Mouse (Mus musculus) layer of hippocampus, adult 11-12 months (tissue): Measurements from ENCODE around the gene Zmynd11.
"Not testable (repeated sequence)": the region's sequence is repeated elsewhere in the genome, so short reads cannot be mapped to it uniquely, and the experiment has no call there.

Source experiments
- DNase-seq: peaks from one replicate; pipeline ENCODE4 v3.0.0; 2022; ENCODE audit warnings: low spot score

Zmynd11 gene

DNA sequence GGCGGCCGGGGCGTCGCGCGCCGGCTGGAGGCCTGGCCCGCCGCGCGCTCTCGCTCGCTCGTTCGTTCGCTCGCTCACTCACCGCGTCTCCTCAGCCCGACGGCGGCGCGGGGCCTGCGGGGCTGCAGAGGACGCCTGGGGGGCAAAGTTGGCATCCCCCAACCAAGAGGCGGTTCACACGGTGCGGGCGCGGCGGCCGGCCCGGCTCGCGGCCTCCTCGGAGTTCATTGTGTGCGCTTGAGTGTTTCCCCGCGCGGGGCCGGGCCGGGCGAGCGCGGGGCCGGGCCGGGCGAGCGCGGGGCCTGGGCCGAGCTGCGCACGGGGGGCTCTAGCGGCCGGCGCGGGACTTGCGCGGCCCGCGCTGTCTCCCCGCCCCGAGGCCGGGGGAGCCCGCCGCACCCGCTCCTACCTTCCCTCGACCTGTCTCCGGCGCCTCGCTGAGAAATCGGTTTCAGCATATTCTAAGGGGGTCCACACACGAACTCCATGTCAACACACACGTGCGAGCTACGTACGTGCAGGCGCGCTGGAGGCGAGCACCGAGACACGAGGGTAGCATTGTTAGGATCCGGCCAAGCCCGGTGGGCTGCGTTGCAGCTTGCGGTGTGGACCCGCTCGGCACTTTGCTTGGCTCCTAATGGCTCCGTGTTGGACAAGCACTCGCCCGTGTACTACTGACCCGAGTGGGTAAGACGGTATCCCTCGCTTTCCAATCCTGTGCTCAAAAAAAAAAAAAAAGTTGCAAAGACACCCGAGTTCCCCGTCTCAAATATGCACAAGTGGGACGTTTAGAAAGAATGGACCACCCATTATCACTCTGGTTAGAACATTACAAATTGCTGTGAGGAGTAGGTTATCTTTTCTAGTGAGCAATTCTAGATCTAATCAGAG is at the start of gene Zmynd11:
Zmynd11 (minus strand) TSS at position 685 of the 891 bp plus-strand sequence.
- peak; percentile 47 for DNase-seq

DNA sequence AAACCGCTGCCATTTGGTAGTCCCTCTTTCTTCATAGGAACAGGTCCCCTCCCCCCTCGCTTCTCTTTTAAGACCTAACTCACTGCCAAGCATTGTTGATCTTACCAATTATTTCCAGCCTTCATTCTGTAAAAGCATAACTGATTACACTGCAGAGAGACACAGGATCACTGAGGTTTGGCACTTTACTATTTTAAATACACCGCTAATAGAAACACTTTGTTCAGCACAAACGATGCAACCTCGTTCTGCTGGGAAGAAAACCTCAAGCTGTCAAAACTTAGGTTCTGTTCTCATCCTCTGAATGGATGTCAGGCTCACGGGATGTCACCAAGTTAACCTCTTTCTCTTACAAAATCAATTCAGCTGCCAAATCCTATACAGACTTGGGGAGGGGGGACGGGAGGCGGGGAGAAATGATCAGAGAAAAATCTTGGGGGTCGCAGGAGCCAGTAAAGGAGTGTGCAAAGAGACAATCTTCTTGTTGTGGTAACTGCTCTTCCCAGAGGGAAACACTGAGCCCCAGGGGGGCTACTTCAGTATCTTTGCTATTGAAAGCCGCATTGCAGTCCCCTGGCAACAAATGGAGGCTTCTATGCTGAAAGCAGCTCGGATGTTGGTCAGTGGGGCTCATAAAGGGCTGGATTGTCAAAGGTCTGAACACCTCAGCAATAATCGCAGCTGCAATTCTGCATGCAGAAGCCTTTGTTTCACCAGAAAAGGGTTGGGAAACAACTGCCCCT is 30.9 kb upstream of the Zmynd11 start:
- no peak for DNase-seq

DNA sequence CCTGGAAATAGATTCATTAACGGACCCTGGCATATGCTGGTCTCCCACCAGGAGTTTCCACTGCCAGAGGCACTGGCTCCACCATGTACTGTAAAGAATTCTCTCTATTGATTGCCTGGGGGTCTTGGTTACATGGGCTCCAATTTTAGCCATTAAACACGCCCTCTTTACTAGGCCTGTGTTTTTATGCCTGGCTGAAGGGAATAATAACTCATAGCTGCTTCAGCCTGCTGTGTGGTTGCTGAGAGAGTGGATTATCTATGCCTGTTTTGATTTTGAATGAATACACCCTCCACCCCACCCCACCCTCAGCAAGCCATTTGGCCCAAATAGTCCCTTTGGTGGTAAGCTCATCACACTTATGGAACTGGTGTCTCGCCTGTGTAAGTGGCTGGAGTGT is 20.9 kb upstream of the Zmynd11 start:
- no peak for DNase-seq

DNA sequence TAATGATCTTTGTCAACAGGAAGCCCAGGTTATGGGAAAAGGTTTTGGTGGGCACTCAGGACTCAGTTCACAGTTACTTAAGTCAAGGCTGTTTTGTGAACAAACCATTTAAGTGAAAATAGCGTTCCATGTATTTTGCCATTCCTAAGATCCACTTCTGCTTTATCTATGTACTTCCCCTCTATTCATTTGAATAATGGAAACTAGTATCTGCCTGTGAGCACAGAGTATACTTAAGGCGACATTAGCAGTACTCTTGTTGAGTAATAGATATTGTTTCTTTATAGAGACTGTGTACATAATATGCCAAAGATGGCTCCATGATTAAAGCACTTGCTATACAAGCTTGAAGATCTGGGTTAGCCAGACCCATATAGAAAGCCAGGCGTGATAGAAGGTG is 18.6 kb upstream of the Zmynd11 start:
- DNase-seq, result no peak

DNA sequence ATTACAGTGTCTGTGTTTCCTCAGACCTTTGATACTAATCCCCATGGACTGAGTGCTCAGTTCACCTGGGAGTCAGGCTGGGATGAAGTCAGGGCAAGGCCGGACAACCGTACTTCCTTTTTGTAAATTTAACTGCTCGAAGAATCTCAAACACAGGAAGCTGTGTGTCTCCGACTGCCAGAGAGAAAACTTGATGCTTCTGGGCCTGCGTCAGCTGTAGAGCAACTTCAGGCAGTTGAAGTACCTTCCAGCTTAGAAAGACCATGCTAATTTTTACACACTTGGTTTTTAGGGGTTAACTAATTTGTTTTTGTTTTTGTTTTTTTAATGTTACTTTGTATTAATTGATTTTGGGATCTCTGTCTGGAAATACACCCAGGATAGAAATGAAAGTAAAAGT is 10.8 kb upstream of the Zmynd11 start:
- DNase-seq, result no peak

DNA sequence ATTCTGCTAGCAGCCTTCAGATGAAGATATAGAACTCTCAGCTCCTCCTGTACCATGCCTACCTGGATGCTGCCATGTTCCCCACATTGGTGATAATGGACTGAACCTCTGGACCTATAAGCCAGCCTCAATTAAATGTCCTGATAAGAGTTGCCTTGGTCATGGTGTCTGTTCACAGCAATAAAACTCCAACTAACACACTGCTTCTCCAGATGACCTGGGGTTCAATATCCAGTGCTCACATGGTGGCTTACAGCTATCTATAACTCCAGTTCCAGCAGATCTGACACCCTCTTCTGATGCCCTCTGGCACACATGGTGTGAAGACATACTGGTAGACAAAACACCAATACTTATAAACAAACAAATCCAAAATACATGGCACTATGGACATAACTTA is 8.9 kb upstream of the Zmynd11 start:
- no peak for DNase-seq

DNA sequence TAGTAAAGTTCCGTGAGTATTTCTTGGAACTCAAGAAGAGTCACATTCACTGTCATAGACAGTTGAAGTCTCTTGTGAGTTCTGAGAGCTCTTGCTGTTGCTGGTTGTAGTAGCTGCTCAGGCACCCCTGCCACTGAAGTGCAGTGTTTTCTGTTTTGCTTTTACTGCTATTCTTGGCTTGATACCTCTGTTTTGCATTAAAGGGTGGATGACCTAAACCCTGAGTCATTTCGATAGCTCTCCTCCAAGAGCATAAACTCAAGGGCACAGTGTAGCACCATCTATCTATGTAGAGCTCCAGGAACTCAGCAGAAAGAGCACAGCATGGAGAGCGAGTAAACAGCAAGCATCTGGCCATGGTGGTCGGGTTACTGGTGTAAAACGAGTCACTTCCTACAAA is 2.1 kb upstream of the Zmynd11 start:
- no peak for DNase-seq

DNA sequence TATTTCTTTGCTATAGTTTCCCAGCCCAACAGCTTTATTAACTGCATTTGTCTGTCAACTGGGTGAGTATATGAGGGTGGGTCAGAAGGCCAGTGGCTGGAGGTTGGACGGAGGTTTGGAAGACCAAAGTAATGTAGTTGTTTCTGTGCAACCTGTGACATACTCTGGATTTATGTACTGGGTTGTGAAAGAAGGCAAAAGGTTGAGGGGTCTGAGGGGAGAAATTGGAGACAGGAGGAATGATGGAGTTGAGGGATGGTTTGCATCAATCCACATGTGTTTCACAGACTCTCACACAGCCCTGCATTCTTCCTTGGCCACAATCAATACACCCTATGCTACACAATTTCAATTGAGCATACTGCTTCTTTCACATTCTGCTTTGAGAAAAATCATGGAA is 1.4 kb upstream of the Zmynd11 start:
- no peak for DNase-seq

DNA sequence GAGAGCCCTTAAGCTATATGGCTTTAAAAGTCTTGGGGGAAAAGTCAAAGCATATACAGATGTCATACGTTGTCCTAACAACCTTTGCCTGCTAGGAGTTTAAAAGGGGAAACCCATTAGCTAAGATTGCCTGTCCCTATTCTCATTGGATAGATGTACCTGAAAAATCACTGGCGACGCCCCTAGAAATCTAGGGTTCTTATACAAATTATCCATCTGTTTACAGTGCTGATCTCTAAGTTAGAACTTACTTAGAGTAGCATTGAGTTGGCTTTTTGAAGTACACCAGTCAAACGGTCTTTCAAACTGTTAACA is 364 bp upstream of the Zmynd11 start:
- DNase-seq, result no peak

DNA sequence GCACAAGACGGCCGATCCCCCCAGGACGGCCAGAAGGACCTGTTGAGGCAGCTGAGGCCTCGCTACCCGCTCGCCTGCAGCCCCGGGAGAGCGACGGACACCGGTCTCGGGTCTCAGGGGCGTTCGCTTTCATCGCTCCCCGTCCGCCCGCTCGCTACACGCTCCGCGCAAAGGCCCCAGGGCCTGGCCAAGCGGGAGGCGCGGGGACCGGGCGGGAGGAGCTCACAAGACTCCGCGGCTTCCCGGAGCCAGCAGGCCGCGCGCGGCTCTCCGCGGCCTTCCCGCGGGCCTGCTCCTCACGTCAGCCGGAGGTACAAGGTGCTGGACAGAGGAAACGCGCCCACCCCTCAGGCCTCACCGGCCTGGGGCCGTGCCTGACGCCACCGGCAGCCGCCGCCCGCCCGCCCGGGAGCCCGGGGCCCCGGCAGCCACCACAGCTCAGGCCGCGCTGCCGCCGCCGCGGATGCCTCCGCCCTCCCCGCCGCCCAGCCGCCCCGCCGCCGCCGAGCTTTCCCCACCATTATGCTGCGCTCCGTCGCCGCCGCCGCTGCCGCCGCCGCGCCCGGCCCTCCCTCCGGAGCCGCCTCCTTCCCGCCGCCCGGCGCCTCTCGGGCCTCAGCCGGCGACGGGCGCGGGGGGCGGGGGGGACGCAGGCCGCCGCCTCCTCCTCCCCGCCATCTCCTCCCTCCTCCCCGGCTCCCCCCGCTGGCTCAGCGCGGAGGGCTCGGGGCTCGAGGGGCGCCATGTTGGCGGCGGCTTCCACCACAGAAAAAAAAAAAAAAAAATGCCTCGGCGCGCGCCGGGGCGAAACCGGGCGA is 1.1 kb downstream of the Zmynd11 start:
- DNase-seq, result peak; percentile 48

DNA sequence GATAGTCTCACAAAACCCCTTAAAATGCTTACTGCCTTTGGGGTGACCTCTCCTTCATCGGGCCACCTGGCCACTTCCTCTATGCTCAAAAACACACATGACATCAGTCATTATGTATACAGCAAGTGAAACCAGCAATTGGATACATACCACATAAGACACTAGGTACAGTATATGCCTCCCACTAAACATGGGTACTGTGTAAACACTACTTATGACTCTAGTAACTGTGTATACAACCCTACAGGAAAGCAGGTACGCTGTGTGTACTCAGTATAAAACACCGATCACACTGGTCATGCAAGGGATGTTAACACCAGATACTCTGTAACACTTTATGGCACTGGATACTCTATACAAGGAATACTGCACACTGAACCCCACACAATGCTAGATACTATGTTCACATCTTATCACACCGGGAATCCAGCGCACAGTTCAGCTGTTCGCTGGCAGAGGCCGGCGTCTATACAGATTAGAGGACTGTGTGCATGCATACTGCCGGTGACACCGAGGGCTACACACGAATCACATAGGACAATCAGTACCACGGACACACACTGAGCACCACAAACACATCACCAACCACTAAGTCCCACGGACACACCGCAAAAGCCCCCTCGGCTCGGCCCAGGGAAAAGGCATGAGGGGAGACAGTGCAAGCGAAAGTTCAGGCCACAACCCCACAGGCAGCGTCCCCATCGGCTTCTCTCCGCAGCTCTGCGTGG is 1.9 kb downstream of the Zmynd11 start:
- DNase-seq, result no peak

DNA sequence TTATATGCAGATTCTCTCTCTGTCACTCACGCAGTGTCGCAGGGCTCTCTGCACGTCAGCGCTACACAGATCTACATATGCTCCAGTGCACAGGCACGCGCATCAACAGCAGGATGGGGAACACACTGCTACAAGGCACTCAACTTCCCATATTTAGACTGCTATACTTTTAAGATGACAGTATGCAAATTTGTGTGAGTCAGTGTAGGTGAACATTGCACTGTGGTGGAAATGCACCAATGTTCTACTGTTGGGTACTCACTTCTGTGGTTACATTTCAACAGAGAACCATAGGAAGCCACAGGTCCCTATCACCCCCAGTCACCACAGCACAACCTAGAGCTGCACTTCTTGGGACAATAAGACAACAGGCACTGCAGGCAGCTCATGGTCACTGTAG is 5.1 kb downstream of the Zmynd11 start:
- DNase-seq, result no peak

DNA sequence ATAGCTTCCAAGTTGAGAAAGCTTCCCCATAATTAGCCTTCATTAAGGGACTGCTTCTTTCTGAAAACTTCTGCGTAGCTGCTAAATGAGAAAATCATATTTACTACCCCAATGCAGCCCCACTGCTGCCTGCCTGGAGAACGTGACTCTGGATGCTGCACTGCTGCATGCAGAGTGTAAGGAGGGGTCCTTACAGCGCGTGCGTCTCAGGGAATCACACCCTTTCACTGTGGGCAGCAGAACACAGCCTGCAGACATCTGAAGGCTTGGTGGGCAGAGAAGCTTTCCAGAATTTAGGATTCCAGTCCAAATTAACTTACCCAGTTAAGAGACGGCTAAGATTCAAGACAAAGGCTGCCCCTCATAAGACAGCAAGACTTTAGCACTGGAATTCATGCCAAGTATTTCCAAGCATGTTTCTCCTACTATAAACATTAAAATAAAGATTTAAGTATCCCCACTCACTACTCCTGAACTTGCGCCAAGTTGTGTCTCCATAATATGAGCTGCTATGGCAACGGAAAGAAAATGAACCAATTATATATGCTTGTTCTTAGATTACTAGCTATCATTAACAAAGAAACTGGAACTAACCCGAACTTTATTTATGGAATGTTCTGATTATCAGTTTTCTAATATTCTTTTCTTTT is 7.2 kb downstream of the Zmynd11 start:
- DNase-seq, result no peak

DNA sequence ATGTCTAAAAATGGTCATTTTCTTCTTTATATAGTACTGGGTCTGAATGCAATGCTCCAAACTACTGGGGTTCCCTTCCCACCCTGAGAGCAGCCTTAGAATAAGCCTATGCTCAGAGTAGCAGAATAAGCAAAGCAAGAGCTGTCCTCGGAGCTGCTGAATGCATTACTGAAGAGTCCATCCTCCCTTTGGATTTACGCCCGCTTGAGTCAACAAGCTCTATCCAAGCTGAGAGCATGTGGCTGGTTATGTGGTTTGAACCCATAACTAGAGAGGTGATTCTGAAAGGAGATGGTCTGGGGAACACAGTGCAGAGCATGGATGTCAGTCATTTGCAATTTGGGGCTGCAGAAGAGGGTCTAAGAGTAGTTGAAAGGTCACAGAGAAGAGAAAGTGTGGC is 11.4 kb downstream of the Zmynd11 start:
- no peak for DNase-seq

DNA sequence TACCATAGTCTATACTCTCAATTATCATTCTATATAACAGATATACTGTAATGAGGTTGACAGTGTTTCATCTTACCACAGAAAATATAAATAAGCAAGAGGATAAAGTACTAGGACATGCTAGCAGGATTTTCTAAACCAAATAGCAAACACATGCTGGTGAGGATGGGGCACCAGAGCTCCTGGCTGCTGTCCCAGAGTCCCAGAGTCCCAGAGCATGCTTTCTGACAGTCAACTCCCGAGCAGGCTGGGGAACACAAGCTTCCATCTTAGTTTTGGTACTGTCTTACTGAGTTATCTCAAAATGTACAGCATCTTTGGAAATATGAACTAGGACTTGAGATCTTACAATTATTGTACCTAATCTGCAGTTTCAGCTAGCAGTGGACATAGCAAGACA is 14.8 kb downstream of the Zmynd11 start:
- peak; percentile 39 for DNase-seq

DNA sequence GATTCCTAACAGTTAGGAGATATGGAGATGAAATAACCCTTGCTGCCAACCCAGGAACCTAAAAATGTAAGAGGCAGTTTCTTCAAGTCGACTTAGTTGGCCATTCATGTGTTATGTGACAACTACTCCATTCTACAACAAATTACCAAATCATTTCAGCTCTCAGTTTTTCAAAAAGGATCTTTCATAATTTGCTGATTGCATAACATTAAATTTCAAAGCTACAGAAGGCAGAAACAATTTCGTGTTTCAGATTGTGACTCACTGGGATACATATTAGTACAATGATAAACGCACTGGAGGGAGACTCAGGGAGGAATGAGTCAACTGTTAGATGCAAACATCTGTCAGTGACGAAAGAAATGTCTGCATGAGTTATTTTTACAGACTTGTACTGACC is 15.3 kb downstream of the Zmynd11 start:
- no peak for DNase-seq

DNA sequence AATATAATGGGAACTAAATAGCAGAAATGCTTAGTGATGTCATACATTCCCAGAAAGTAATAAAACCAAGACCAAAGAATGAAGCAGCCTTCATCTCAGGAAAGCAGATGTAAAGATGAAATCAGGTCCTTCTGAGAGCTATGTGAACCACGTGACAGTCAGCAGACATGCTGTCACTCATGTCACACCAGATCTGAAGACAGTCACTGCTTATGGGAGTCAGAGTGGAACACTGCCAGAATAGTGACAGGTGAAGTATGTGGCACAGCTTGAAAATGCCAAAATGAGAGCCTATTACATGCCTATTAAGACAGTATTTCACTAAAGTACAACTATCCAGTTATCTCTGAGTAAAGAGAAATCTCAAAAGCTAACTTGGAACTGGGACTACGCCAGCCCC is 26.9 kb downstream of the Zmynd11 start:
- DNase-seq, result no peak

DNA sequence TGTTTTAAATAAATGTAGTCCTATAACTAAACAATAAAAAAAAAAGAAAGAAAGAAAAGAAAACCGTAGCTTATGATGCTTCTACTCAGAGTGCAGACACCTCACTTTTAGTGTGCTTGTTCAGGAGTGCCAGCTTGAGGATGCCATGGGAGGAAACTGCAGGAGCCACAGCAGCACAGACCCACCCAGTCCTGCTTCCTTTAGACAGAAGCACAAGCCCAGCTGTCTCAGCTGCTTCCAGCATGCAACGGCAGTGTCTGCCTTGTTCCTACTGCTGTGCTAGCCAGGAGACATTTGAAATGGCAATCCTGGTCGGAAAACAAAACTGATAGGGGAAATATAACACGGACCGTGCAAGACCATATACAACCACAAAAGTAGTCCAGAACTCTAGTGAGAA is 28.1 kb downstream of the Zmynd11 start:
- DNase-seq, result no peak

DNA sequence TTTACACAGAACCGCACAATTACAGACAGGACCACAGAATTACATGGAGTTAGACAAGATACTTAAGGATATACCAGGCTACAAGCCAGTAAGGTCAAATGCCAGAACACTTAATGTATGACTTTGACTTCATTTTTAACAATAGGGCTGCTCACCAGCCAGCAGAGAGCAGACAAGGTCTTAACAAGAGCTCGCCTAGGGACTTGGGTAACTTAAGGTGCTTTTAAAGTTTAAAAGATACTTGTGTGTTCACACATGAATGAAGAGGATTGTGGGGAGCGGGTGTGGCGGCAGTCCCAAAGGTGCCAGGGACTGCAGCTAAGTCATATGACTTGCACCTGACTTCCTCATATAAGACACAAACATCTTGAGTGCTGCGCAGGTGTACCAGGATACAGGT is 32.9 kb downstream of the Zmynd11 start:
- not testable (repeated sequence) for DNase-seq

DNA sequence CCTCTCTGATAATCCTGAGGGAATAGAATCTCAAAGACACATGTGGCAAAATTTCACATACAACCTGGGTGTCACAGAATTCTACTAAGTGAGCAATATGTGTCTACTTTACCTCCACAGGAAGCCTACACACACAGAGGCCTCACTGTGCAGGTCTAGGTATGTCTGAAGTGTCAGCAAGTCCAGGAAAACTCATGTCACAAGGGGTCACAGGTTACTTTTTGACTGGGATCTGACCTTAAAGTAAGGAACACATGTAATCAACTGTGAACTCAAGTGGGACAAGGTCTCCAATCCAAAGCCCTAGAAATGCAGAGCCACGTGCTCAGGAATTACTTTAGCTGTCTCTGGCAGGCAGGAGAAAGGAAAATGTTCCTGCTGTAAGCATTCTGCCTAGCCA is 36.1 kb downstream of the Zmynd11 start:
- DNase-seq, result no peak

DNA sequence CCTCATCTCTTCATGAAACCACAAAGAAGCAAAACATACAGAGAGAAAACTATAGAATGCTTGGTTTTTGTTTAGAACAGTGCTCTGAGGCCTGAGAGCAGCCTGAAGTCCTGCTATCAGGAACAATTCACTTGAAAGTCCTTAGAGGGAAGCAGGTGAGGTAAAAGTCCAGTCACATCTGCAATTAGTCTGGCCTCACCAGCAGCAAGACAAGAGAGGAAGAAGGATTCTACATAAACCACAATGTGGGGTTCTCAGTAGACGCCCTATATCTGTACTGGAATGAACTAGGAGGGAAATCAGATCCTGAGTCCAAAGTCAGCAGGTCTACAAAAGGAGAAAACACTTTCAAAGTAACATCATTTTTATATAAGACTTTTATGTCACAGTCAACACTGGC is 49.9 kb downstream of the Zmynd11 start:
- DNase-seq, result no peak
